Mouse (Mus musculus) embryonic facial prominence, embryonic 11.5 days (tissue): ENCODE results near the gene Il1rapl1. TPM values are rescaled to one million over a fixed set of nuclear protein-coding genes. Genes with fewer than 3 reads are reported as not detected.
A peak's percentile ranks its signal among the peaks of the same experiment; 100 is the strongest.

Experiments
- ATAC-seq: fragments of 200-750 bp; cut with Nextera tagmentation; replicated peaks from 2 replicates; pipeline ENCODE4 v1.8.0; 2017; ENCODE audit warnings: low read depth; ENCODE audit not compliant: insufficient number of reproducible peaks, low FRiP score, low TSS enrichment
- DNase-seq: peaks from one replicate; pipeline ENCODE4 v3.0.0-alpha.2; 2015; ENCODE audit warnings: low spot score
- H3K27ac ChIP-seq: fragments of 300-500 bp; sonication (generic); replicated peaks from 2 replicates; pipeline ENCODE4 v1.5.1; 2014; ENCODE audit warnings: mild to moderate bottlenecking, low read depth, low read length, control low read depth
- H3K27me3 ChIP-seq: fragments of 300-500 bp; sonication (generic); 2 replicates; pipeline ENCODE4 v1.6.1; 2014; ENCODE audit warnings: mild to moderate bottlenecking, low read length, moderate library complexity, mixed read lengths; ENCODE audit not compliant: control insufficient read depth, insufficient read depth
- H3K36me3 ChIP-seq: fragments of 300-500 bp; sonication (generic); replicated peaks from 2 replicates; pipeline ENCODE4 v1.6.1; 2014; ENCODE audit warnings: low read depth, mild to moderate bottlenecking, low read length, moderate library complexity, mixed read lengths; ENCODE audit not compliant: control insufficient read depth, insufficient read depth
- H3K4me1 ChIP-seq: fragments of 300-500 bp; sonication (generic); 2 replicates; pipeline ENCODE4 v1.6.1; 2014; ENCODE audit warnings: low read length, mixed read lengths; ENCODE audit not compliant: control insufficient read depth, insufficient read depth
- H3K4me2 ChIP-seq: fragments of 300-500 bp; sonication (generic); 2 replicates; pipeline ENCODE4 v1.6.1; 2014; ENCODE audit warnings: low read depth, mild to moderate bottlenecking, control low read depth, low read length, moderate library complexity
- H3K4me3 ChIP-seq: fragments of 300-500 bp; sonication (generic); 2 replicates; pipeline ENCODE4 v1.5.1; 2014; ENCODE audit warnings: low read depth, low read length, control low read depth
- H3K9ac ChIP-seq: fragments of 300-500 bp; sonication (generic); replicated peaks from 2 replicates; pipeline ENCODE4 v1.6.1; 2014; ENCODE audit warnings: mild to moderate bottlenecking, control low read depth, low read length
- H3K9me3 ChIP-seq: fragments of 300-500 bp; sonication (generic); replicated peaks from 2 replicates; pipeline ENCODE4 v1.6.1; 2016; ENCODE audit warnings: mild to moderate bottlenecking, low read length, inconsistent platforms, mixed read lengths; ENCODE audit not compliant: control insufficient read depth
- WGBS: fragments of 180-500 bp; shearing (Covaris S2); extraction: QIAGEN DNeasy Blood & Tissue Kit; methylation state at CpG from one replicate; pipeline ENCODE4 v1.1.7; 2014; 5-methylcytosine and 5-hydroxymethylcytosine counted together
- polyA plus RNA-seq: library from polyadenylated mRNA; unstranded; fragments of >200 nt; fragmentation: Nextera tagmentation; extraction: Ambion mirVana; gene quantifications from 2 replicates; pipeline ENCODE4 v1.2.1, GENCODE M21; 2014

Il1rapl1 gene
- polyA plus RNA-seq, 1 experiment from 2014 or later: 0.63 TPM

DNA sequence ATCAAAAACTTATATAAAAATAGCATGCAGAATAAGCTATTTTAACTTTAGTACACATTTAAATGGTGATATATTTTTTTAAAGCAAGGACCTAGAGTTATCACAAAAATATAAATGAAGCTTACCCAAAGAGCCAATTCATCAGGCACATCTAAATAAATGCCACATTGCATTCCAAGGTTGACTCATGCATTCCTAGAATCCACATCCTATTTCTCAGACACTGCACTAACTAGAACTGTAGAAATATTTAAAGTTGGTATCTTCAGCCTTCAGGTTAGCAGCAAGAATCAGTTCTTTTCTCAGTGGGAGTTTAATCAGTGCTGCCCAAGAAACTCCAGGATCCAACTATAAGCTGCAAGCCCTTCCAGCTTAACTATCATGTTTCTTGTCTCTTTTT, 223.5 kb downstream of the Il1rapl1 start:
- no peaks in the 10 kb centered on the region for H3K4me1 ChIP-seq
- H3K9ac ChIP-seq: no peak overlapping the region
- ATAC-seq: no peak
- H3K4me3 ChIP-seq: no peak overlapping the region
- no peaks in the 10 kb centered on the region for H3K36me3 ChIP-seq
- DNase-seq: no peak
- no peaks in the 10 kb centered on the region for H3K27me3 ChIP-seq
- H3K4me2 ChIP-seq: no peak overlapping the region
- no peak overlapping the region for H3K27ac ChIP-seq
- no peaks in the 10 kb centered on the region for H3K9me3 ChIP-seq

DNA sequence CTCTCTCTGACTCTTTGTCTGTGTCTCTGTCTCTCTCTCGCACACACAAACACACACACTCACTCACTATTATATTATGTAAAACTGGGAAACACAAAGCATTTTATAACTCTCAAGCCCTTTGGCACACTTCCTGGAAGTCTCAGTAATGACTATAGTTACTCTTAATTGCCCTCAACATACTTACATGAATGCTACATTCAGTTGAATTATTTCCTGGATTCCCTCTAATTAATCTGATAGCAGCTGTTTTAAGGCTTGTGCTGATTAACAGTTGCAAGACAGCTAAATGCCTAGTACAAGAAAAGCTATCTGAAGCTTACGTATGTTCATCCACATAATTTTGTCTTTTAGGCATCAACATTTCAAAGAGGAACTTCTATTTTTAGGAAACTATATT, 261.3 kb downstream of the Il1rapl1 start:
- Histone ChIP-seq H3K4me2 (no peak overlapping the region), H3K4me3 (no peak overlapping the region), H3K27ac (no peak overlapping the region), H3K27me3 (no peaks in the 10 kb centered on the region), H3K9me3 (no peaks in the 10 kb centered on the region), H3K9ac (no peak overlapping the region), H3K4me1 (no peaks in the 10 kb centered on the region), H3K36me3 (no peaks in the 10 kb centered on the region)
- DNase-seq (no peak), ATAC-seq (no peak)
- WGBS: 91% methylated on average over 2 of the region's 2 CpGs

GRCm38 (mm10) chrX:87813884-87814283, 301.6 kb downstream of the Il1rapl1 start:
- H3K27ac ChIP-seq: no peak overlapping the region
- no peak for DNase-seq
- H3K36me3 ChIP-seq: no peaks in the 10 kb centered on the region
- H3K4me3 ChIP-seq: no peak overlapping the region
- no peaks in the 10 kb centered on the region for H3K27me3 ChIP-seq
- no peaks in the 10 kb centered on the region for H3K9me3 ChIP-seq
- no peak overlapping the region for H3K9ac ChIP-seq
- no peak overlapping the region for H3K4me2 ChIP-seq
- no peaks in the 10 kb centered on the region for H3K4me1 ChIP-seq
- no peak for ATAC-seq

DNA sequence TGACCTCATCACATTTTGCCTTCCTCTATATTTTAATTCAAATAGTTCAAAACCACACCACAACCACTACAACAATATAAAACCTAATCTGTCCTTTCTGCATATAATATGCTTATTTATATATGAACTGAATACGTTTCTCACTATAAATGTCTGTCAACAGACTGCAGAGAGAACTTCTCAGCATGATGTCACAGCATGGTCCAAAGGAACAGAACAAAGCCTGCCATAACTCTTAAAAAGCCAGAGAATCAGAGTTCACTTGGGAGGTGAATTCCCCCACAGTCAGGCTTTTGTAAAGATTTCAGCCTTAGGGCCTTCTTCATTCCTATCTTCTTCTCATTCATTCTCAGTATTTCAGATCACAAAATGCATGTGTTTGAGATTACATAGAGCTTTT, 307.7 kb downstream of the Il1rapl1 start:
- WGBS: 27% methylated on average over 1 of the region's 1 CpGs
- H3K9me3 ChIP-seq: no peaks in the 10 kb centered on the region
- H3K4me3 ChIP-seq: no peak overlapping the region
- no peaks in the 10 kb centered on the region for H3K36me3 ChIP-seq
- DNase-seq: no peak
- H3K4me2 ChIP-seq: no peak overlapping the region
- H3K9ac ChIP-seq: no peak overlapping the region
- no peaks in the 10 kb centered on the region for H3K4me1 ChIP-seq
- no peak for ATAC-seq
- no peak overlapping the region for H3K27ac ChIP-seq
- H3K27me3 ChIP-seq: no peaks in the 10 kb centered on the region

DNA sequence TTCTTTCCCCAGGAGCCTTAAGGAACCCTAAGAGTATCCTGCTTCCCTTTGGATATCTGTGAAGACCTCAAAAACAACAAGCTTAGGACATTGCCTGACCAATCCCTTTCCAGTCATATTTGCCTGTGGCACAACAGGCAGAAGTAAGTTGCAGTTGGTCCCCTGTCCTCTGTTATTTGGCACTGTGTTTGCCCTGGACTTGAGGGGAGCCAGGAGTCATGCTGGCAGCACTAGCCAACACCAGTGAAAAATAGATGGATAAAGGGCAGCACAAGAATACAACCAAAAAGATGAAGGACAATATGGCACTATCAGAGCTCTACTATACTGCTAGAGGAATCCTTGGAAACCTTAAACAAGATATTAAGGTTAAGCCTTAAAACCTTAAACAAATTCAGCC, 322.4 kb downstream of the Il1rapl1 start:
- H3K27me3 ChIP-seq: no peaks in the 10 kb centered on the region
- DNase-seq (no peak), ATAC-seq (no peak)
- no peak overlapping the region for H3K9ac ChIP-seq
- H3K4me3 ChIP-seq: no peak overlapping the region
- no peak overlapping the region for H3K4me2 ChIP-seq
- H3K4me1 ChIP-seq: no peaks in the 10 kb centered on the region
- no peaks in the 10 kb centered on the region for H3K9me3 ChIP-seq
- H3K36me3 ChIP-seq: no peaks in the 10 kb centered on the region
- H3K27ac ChIP-seq: no peak overlapping the region

DNA sequence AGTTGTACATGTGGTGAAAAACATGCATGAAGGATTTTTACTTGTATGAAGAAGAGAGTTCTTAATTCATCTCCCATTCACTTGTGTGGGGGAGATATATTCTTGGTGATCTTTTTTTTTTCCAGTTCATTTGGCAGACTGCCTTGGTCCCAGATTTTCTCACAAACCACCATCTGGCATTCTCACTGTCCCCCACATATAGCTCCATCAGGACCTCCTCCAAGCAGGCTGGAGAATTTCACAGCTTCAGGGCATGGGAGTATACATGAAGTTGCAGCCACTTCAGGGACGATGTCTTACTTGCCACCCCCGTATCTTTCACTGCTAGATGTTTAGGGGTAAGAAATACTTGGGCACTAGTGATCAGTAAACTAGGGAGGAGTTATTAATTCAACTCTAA, 404.9 kb downstream of the Il1rapl1 start:
- WGBS: 72% methylated on average over 2 of the region's 2 CpGs
- Histone ChIP-seq H3K9me3 (no peaks in the 10 kb centered on the region), H3K4me3 (no peak overlapping the region), H3K27me3 (no peaks in the 10 kb centered on the region), H3K36me3 (no peaks in the 10 kb centered on the region), H3K4me1 (no peaks in the 10 kb centered on the region), H3K4me2 (no peak overlapping the region), H3K27ac (no peak overlapping the region), H3K9ac (no peak overlapping the region)
- no peak for DNase-seq
- no peak for ATAC-seq

DNA sequence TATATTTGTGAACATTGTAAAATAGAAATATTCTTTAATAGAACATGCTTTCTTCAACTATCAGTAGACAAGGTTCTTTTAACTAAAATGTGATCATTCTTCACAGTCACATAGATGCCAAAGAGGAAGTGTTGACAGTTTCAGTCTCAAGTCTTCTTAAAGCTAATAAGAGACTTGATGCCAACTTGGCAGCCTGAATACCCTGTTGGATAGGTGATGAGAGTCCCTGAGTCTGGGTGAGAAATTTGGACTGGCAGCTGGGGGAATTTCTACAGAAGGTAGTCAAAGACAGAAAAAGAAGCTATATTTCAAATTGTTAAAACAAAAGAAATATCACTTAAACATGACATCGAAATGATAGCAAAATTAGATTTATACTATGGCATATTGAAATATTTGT, 451.6 kb downstream of the Il1rapl1 start:
- no peak overlapping the region for H3K9ac ChIP-seq
- H3K27me3 ChIP-seq: no peaks in the 10 kb centered on the region
- DNase-seq (no peak), ATAC-seq (no peak)
- H3K27ac ChIP-seq: no peak overlapping the region
- H3K4me1 ChIP-seq: no peaks in the 10 kb centered on the region
- no peak overlapping the region for H3K4me2 ChIP-seq
- 92% methylated on average over 1 of the region's 1 CpGs for WGBS
- H3K36me3 ChIP-seq: no peaks in the 10 kb centered on the region
- no peak overlapping the region for H3K4me3 ChIP-seq
- H3K9me3 ChIP-seq: no peaks in the 10 kb centered on the region

DNA sequence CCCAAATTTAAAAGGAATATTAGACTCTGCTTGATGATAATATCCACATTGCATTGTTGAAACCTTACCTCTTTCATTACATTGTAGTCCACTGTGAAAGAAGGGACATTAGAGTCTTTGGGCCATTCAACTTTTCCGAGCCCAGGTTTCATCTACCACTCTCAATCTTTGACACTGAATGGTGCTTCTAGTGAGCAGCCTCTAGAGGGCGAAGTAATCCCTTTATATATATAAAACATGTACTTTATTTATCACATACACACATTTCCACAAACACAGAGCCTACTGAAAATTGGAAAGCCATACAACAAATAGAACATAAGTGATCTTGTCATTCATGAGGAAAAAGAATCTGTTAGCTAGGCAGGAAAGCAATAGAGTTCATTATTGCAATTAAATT, 459.8 kb downstream of the Il1rapl1 start:
- H3K4me1 ChIP-seq: no peaks in the 10 kb centered on the region
- H3K27me3 ChIP-seq: no peaks in the 10 kb centered on the region
- no peak overlapping the region for H3K4me3 ChIP-seq
- H3K4me2 ChIP-seq: no peak overlapping the region
- DNase-seq (peak; percentile 7), ATAC-seq (no peak)
- H3K36me3 ChIP-seq: no peaks in the 10 kb centered on the region
- H3K9ac ChIP-seq: no peak overlapping the region
- H3K27ac ChIP-seq: no peak overlapping the region
- no peaks in the 10 kb centered on the region for H3K9me3 ChIP-seq
- 27% methylated on average over 2 of the region's 2 CpGs for WGBS

DNA sequence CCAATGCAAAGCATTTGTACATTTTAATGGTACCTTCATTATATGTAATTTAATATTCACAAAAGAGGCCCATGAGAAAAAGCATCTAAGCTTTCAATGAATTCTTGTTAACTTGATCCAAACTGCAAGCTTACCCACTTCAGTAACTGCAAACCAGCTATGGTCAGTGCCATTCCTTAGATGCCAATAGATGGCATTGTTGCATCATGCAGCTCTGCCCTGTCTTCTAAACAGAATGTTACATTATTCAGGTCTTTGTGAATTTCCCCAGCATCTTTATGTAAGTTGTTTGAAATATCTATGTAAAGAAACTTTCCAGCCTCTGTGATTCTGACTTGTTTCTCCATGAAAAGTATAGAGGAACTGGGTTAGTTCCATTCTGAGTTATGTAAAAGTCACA, 514.5 kb downstream of the Il1rapl1 start:
- no peaks in the 10 kb centered on the region for H3K27me3 ChIP-seq

More for the DNA sequence above, 514.5 kb downstream of the Il1rapl1 start:
- H3K27ac ChIP-seq: no peak overlapping the region
- DNase-seq (peak; percentile 0), ATAC-seq (no peak)
- no peak overlapping the region for H3K4me3 ChIP-seq
- H3K9ac ChIP-seq: no peak overlapping the region
- H3K9me3 ChIP-seq: no peaks in the 10 kb centered on the region
- no peaks in the 10 kb centered on the region for H3K4me1 ChIP-seq
- H3K36me3 ChIP-seq: no peaks in the 10 kb centered on the region
- H3K4me2 ChIP-seq: no peak overlapping the region
